In genomic region chr7:99351802-99352517, GRCm38 (mm10) we compare ENCODE assay signal across 9 mouse cellular contexts. TPM values are rescaled to one million over a fixed set of nuclear protein-coding genes. Genes with fewer than 3 reads are reported as not detected.
DNase-seq lines count a peak whose midpoint lies in the region; ATAC-seq and TF ChIP-seq lines count a peak whose summit lies in the region.
"Had no signal": no experiment of that assay in that cellular context is flagged by ENCODE, and none has a peak within 500 bp of the region (broad histone marks: within the 10 kb centered on the region; RNA-seq: fewer than 3 reads in every experiment).

No protein-coding gene starts in this region.

- in situ Hi-C loops in ES-E14 (cut with MboI; ENCODE audit: low sequenced_read_pairs in 2 of 2, unreplicated experiment in 2 of 2), result no loop called here

- H3K9ac ChIP-seq in ES-E14 (ENCODE audit: insufficient read depth, low read depth, low read length, poor library complexity, severe bottlenecking), result peak overlapping the region; percentile 79
- peak overlapping the region; percentile 91 for H3K9ac ChIP-seq in heart, embryonic 13.5 days

- no peaks in the 10 kb centered on the region for H3K9me3 ChIP-seq in ES-E14 (ENCODE audit: control insufficient read depth, insufficient read depth, low read depth, low read length)
- H3K9me3 ChIP-seq in heart, embryonic 13.5 days, result no peaks in the 10 kb centered on the region

- 4% methylated on average over 18 of the region's 18 CpGs for WGBS in heart, embryonic 13.5 days

- no peak for ATAC-seq in heart, embryonic 13.5 days (ENCODE audit: extremely low read depth, insufficient number of reproducible peaks, low FRiP score, low TSS enrichment)
- no peak for ATAC-seq in inflammation-experienced regulatory T-cells, adult 6 months

- no peak for DNase-seq in ES-E14 (ENCODE audit: low read depth, low spot score)
- peak; percentile 63 for DNase-seq in kidney, postnatal 10 days
- DNase-seq in lung, postnatal 4 days, result peak; percentile 60 to 66
- DNase-seq in gastrocnemius, postnatal 10 days, result no peak
- DNase-seq in cerebellum, adult 8-10 months, result no peak

- H3K36me3 ChIP-seq in ES-E14 (ENCODE audit: control insufficient read depth, insufficient read depth, low read length, poor library complexity, severe bottlenecking), result peaks cover 12% of the 10 kb centered on the region; the same call in 1 of the 2 replicates
- peaks cover 45% of the 10 kb centered on the region for H3K36me3 ChIP-seq in heart, embryonic 13.5 days

- no peak for TF ChIP-seq POLR2A in cortical plate, adult 2 months (IDR thresholded peaks at IDR 0.05; ENCODE audit: extremely low read depth, insufficient read depth, low read length)

- peak overlapping the region; percentile 37; the same call in 1 of the 2 replicates for H3K27ac ChIP-seq in ES-E14 (ENCODE audit: insufficient read depth, low read depth, low read length, poor library complexity, severe bottlenecking)
- peak overlapping the region; percentile 77; the same call in 1 of the 2 replicates for H3K27ac ChIP-seq in cortical plate, adult 2 months (ENCODE audit: insufficient read depth, low read length)
- peak overlapping the region; percentile 100 for H3K27ac ChIP-seq in heart, embryonic 13.5 days (replicated peaks)

- TF ChIP-seq CTCF in cortical plate, adult 2 months (IDR thresholded peaks at IDR 0.05; ENCODE audit: extremely low read depth, insufficient read depth, low read length), result no peak

- peaks cover 10 to 46% of the 10 kb centered on the region in 2 experiments for H3K4me1 ChIP-seq in ES-E14 (ENCODE audit: control insufficient read depth in 2 of 2, insufficient read depth in 2 of 2, low read length in 2 of 2, poor library complexity in 1 of 2)
- H3K4me1 ChIP-seq in cortical plate, adult 2 months (ENCODE audit: control insufficient read depth, insufficient read depth, low read length), result peaks cover 13% of the 10 kb centered on the region
- H3K4me1 ChIP-seq in heart, embryonic 13.5 days, result peaks cover 77% of the 10 kb centered on the region

- H3K4me3 ChIP-seq in ES-E14 (ENCODE audit: insufficient read depth in 1 of 2, low read depth in 1 of 2, low read length in 2 of 2, poor library complexity in 1 of 2, severe bottlenecking in 1 of 2), result peak overlapping the region; percentile 72 to 75
- peak overlapping the region; percentile 54 for H3K4me3 ChIP-seq in cortical plate, adult 2 months (ENCODE audit: insufficient read depth, low read length)
- peak overlapping the region; percentile 79 for H3K4me3 ChIP-seq in heart, embryonic 13.5 days

- peak overlapping the region; percentile 92 for H3K4me2 ChIP-seq in heart, embryonic 13.5 days

- H3K27me3 ChIP-seq in heart, embryonic 13.5 days (replicated peaks), result no peaks in the 10 kb centered on the region

TF ChIP-seq in ES-E14, 5 proteins besides CTCF, POLR2A, EP300 and RAD21:
- TF ChIP-seq ZC3H11A (IDR thresholded peaks at IDR 0.05; ENCODE audit: borderline replicate concordance, low read depth, low read length) (no peak), CHD2 (IDR thresholded peaks at IDR 0.05; ENCODE audit: low read depth, low read length) (no peak), ZNF384 (IDR thresholded peaks at IDR 0.05; ENCODE audit: low read depth, low read length) (no peak), MAFK (IDR thresholded peaks at IDR 0.05; ENCODE audit: insufficient read depth, low read depth, low read length) (no peak)

RNA-seq across cellular contexts. Expression of gene Serpinh1, which starts 1.1 kb away (rescaled TPM):
- total RNA-seq in ES-E14 (2012; rRNA removed), result 337 and 500 TPM in 2 replicates
- polyA plus RNA-seq in cortical plate, adult 2 months (2012; rRNA removed), result 18.0 and 23.7 TPM in 2 replicates
- 1,205 and 1,287 TPM in 2 replicates for polyA plus RNA-seq in heart, embryonic 13.5 days (2015; fragmentation: Nextera tagmentation; extraction: Ambion mirVana)
- polyA plus RNA-seq in inflammation-experienced regulatory T-cells, adult 6 months (2017; shearing (Covaris generic)), result not detected
- total RNA-seq in gastrocnemius, postnatal 10 days (2021), result 100 to 1,000 TPM; 292 to 416 TPM

RNA-seq across cellular contexts. Expression of gene Gdpd5, which starts 29.3 kb away (rescaled TPM):
- total RNA-seq in ES-E14 (2012; rRNA removed), result 8.3 and 10.2 TPM in 2 replicates
- polyA plus RNA-seq in cortical plate, adult 2 months (2012; rRNA removed), result 31.0 and 33.8 TPM in 2 replicates
- polyA plus RNA-seq in heart, embryonic 13.5 days (2015; fragmentation: Nextera tagmentation; extraction: Ambion mirVana), result 25.3 and 25.4 TPM in 2 replicates
- polyA plus RNA-seq in inflammation-experienced regulatory T-cells, adult 6 months (2017; shearing (Covaris generic)), result 10 to 100 TPM; 15.1 to 29.0 (median 17.5) TPM
- total RNA-seq in gastrocnemius, postnatal 10 days (2021), result 1 to 10 TPM; 8.2 to 9.8 TPM
- total RNA-seq: common myeloid progenitor, adult 5-6 weeks had no signal

Comparison
In these comparisons a context has a peak if more than half of its experiments do, and no peak if none do; other contexts are left out.
1. DNase-seq: peak in kidney, postnatal 10 days (single experiment) and lung, postnatal 4 days (2 of 2); none in ES-E14 (single experiment), gastrocnemius, postnatal 10 days (single experiment) and cerebellum, adult 8-10 months (single experiment).
2. H3K27ac ChIP-seq: peak in every context shown above with its lines; median percentile 100 in heart, embryonic 13.5 days; 77 in cortical plate, adult 2 months; 37 in ES-E14.
3. RNA of gene Serpinh1, which starts 1.1 kb away (polyA plus RNA-seq): 1,205 to 1,287 TPM in heart, embryonic 13.5 days; 18.0 to 23.7 TPM in cortical plate, adult 2 months and not detected in inflammation-experienced regulatory T-cells, adult 6 months; every median in the first group is over 10 times any median in the second.
4. Peak in every context shown above with its lines, with median percentiles within 50 percentile points of each other: H3K4me3 ChIP-seq.